Mouse (Mus musculus) liver, postnatal 0 days (tissue): ENCODE data around the gene Dlx6. TPM values are rescaled to one million over a fixed set of nuclear protein-coding genes. Genes with fewer than 3 reads are reported as not detected.

Source experiments
- ATAC-seq: fragments of 200-750 bp; cut with Nextera tagmentation; 2 replicates; pipeline ENCODE4 v1.8.0; 2017; ENCODE audit warnings: mild to moderate bottlenecking, moderate library complexity
- DNase-seq: peaks from one replicate; pipeline ENCODE4 v3.0.0-alpha.2; 2016
- H3K27ac ChIP-seq: fragments of 300-500 bp; sonication (generic); 2 replicates; pipeline ENCODE4 v1.5.1; 2014; ENCODE audit warnings: antibody characterized with exemption, moderate library complexity, mild to moderate bottlenecking, low read depth
- H3K27me3 ChIP-seq: fragments of 300-500 bp; sonication (generic); 2 replicates; pipeline ENCODE4 v1.6.1; 2014; ENCODE audit warnings: low read length, control low read depth, mixed read lengths; ENCODE audit not compliant: insufficient read depth
- H3K36me3 ChIP-seq: fragments of 300-500 bp; sonication (generic); replicated peaks from 2 replicates; pipeline ENCODE4 v1.6.1; 2014; ENCODE audit warnings: mild to moderate bottlenecking, control low read depth, low read length, moderate library complexity, mixed read lengths; ENCODE audit not compliant: insufficient read depth
- H3K4me1 ChIP-seq: fragments of 300-500 bp; sonication (generic); 2 replicates; pipeline ENCODE4 v1.6.1; 2014; ENCODE audit warnings: antibody characterized with exemption, mild to moderate bottlenecking, control low read depth; ENCODE audit not compliant: insufficient read depth
- H3K4me2 ChIP-seq: fragments of 300-500 bp; sonication (generic); 2 replicates; pipeline ENCODE4 v1.6.1; 2014; ENCODE audit warnings: low read depth, mild to moderate bottlenecking, low read length, moderate library complexity, mixed read lengths
- H3K4me3 ChIP-seq: fragments of 300-500 bp; sonication (generic); 2 replicates; pipeline ENCODE4 v1.5.1; 2014; ENCODE audit warnings: low read depth, low read length
- H3K9ac ChIP-seq: fragments of 300-500 bp; sonication (generic); replicated peaks from 2 replicates; pipeline ENCODE4 v1.6.1; 2014; ENCODE audit warnings: mild to moderate bottlenecking, moderate library complexity
- H3K9me3 ChIP-seq: fragments of 300-500 bp; sonication (generic); 2 replicates; pipeline ENCODE4 v1.6.1; 2016; ENCODE audit warnings: mild to moderate bottlenecking, control low read depth, low read length, mixed read lengths
- CTCF ChIP-seq: sonication (generic); IDR thresholded peaks from 2 replicates; pipeline ENCODE4 v1.5.1; 2016; ENCODE audit warnings: antibody characterized with exemption, low read depth
- EP300 ChIP-seq: IDR thresholded peaks from 2 replicates; pipeline ENCODE4 v1.6.1; 2016; ENCODE audit warnings: antibody characterized with exemption, low read depth, mild to moderate bottlenecking
- WGBS: fragments of 180-500 bp; shearing (Covaris S2); extraction: QIAGEN DNeasy Blood & Tissue Kit; methylation state at CpG from one replicate; pipeline ENCODE4 v1.1.7; 2014; ENCODE audit not compliant: insufficient replicate concordance; 5-methylcytosine and 5-hydroxymethylcytosine counted together
- polyA plus RNA-seq: library from polyadenylated mRNA; unstranded; fragments of >200 nt; fragmentation: Nextera tagmentation; extraction: Ambion mirVana; gene quantifications from 2 replicates; pipeline ENCODE4 v1.2.1, GENCODE M21; 2015

Dlx6 gene
- polyA plus RNA-seq, 1 experiment from 2014 or later: not detected

- WGBS: 34% methylated on average over 5 of the region's 5 CpGs
- DNase-seq: peak; percentile 21
Observed at GRCm38 (mm10) chr6:6914849-6915525, 51.9 kb downstream of the Dlx6 start.

GRCm38 (mm10) chr6:6915526-6915915, 52.4 kb downstream of the Dlx6 start:
- no peaks in the 10 kb centered on the region for H3K9me3 ChIP-seq
- no peaks in the 10 kb centered on the region for H3K36me3 ChIP-seq
- 43% methylated on average over 9 of the region's 9 CpGs for WGBS
- no peak overlapping the region for H3K4me2 ChIP-seq
- no peaks in the 10 kb centered on the region for H3K4me1 ChIP-seq
- no peak for TF ChIP-seq CTCF
- no peak for TF ChIP-seq EP300
- no peak for DNase-seq
- H3K27ac ChIP-seq: no peak overlapping the region
- no peaks in the 10 kb centered on the region for H3K27me3 ChIP-seq
- H3K9ac ChIP-seq: no peak overlapping the region
- H3K4me3 ChIP-seq: no peak overlapping the region
- no peak for ATAC-seq

More at GRCm38 (mm10) chr6:6914849-6915525, 51.9 kb downstream of the Dlx6 start:
- TF ChIP-seq EP300: no peak
- TF ChIP-seq CTCF: peak; percentile 70
- H3K9me3 ChIP-seq: no peaks in the 10 kb centered on the region
- no peaks in the 10 kb centered on the region for H3K4me1 ChIP-seq
- H3K27ac ChIP-seq: no peak overlapping the region
- no peaks in the 10 kb centered on the region for H3K27me3 ChIP-seq
- no peaks in the 10 kb centered on the region for H3K36me3 ChIP-seq
- no peak overlapping the region for H3K4me3 ChIP-seq
- no peak overlapping the region for H3K4me2 ChIP-seq
- H3K9ac ChIP-seq: no peak overlapping the region
- no peak for ATAC-seq

DNA sequence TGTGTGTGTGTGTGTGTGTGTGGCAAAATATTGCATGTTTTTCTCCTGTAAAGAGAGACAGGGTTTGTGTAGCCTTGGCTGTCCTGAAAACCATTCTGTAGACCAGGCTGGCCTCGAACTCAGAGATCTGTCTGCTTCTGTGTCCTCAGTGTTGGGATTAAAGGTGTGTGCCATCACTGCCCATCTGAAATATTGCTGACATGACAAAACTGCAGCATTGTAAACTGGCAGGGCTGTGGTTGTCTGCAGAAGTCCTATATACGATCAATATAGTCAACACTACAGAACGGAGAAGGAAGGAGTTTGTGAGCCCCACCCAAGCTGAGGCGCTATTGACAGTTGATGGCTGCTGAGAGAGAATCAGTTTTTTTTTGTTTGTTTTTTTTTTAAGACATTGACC, 54.2 kb downstream of the Dlx6 start:
- TF ChIP-seq CTCF (no peak), EP300 (no peak)
- Histone ChIP-seq H3K9ac (no peak overlapping the region), H3K4me3 (no peak overlapping the region), H3K4me1 (no peaks in the 10 kb centered on the region), H3K27me3 (no peaks in the 10 kb centered on the region), H3K27ac (no peak overlapping the region), H3K4me2 (no peak overlapping the region), H3K9me3 (no peaks in the 10 kb centered on the region), H3K36me3 (no peaks in the 10 kb centered on the region)
- ATAC-seq: no peak
- 72% methylated on average over 4 of the region's 4 CpGs for WGBS
- no peak for DNase-seq

Other genes with a start within 250 kb of the Dlx6 start
- gene Dlx5, start 18.8 kb downstream of the Dlx6 start, polyA plus RNA-seq: not detected in 2 replicates
- 2.8 and 3.2 TPM in 2 replicates for gene Sdhaf3, start 92.7 kb downstream of the Dlx6 start, polyA plus RNA-seq